Mouse (Mus musculus) left cerebral cortex, adult 18-20 months (tissue): Measurements from ENCODE around the gene Pacs2. TPM values are rescaled to one million over a fixed set of nuclear protein-coding genes. Genes with fewer than 3 reads are reported as not detected.

Experiments
- DNase-seq, 2 experiments: peaks; one replicate each; pipeline ENCODE4 v3.0.0; 2021 to 2022; ENCODE audit warnings: low spot score in 2 of 2, mixed read lengths in 1 of 2
- total RNA-seq, 2 experiments: library from RNA; stranded (reverse); gene quantifications; 2 replicates each; pipeline ENCODE4 v1.2.3; 2021

The Pacs2 gene
- total RNA-seq, 2 experiments from 2014 or later: 58.7 to 60.8 TPM

DNA sequence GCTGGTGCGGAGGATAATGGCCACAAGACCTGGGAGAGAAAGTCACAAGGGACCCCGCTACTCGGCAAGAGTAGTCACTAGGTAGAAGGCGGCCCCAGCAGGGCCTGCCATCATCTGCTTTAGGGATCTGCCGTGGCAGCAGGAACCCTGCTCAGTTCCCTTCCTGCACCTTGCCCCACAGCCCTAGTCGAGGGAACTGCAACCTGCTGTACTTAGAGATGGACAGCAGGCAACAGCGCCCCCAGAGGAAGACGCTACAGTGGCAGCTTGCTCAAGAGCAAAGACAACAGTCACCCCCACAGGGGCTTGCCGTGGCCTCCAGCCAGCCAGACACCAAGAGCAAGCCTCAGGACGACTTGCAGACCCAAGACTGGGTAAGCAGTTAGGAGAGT, 60.8 kb downstream of the Pacs2 start:
- peak; percentile 86 to 89 for DNase-seq

DNA sequence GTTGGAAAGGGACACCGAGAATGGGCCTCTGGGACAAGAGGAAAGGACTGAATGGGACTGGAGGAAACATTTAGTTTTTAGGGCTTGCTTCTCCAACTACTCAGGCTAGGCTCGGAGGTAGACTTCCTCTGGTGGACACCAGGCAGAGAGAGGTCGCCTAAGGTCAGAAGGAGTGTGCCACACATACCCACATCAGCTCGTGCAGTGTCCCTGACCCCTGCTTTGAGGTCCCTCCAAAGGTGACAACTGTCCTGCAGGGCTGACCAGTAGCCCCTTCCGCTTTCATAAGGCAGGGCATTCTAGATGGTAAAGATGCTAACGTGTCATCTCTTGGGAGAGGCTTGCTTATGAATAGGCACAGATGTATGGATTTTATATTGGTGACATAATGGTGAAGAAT, 61.2 kb downstream of the Pacs2 start:
- DNase-seq: no peak

DNA sequence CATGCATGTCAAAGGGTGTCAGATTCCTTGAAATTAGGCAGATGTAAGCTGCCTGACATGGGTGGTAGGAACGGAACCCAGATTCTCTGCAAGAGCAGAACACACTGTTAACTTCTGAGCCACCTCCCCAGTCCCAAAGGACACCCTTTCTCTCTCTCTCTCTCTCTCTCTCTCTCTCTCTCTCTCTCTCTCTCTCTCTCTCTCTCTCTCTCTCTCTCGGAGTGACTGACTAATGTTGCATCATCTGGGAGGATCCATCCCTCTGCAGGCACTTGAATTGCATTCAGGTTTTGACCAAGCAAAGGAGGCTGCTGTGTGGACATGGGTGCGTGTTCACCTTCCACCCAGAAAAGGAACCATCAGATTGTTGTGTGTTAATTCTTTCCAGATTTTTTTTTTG, 73.0 kb downstream of the Pacs2 start:
- DNase-seq: no peak

DNA sequence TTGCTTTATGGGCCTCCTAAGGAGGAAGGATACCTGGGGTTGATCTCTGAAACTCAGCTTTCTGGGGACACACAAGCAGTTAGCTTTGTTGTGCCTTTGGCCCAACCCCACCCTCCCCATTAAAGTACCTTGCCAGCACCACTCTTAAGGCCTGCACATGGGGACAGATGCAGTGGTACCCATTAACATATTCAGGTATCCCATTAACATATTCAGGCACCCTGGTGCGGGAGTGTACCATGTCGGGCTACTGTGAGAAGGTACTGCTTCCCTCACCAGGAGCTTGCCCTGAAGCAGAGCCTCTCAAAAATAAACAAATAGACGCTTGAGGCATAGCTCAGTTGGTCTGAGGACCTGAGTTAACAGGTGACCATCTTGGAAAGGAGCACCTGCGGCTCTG, 73.7 kb downstream of the Pacs2 start:
- DNase-seq: no peak

DNA sequence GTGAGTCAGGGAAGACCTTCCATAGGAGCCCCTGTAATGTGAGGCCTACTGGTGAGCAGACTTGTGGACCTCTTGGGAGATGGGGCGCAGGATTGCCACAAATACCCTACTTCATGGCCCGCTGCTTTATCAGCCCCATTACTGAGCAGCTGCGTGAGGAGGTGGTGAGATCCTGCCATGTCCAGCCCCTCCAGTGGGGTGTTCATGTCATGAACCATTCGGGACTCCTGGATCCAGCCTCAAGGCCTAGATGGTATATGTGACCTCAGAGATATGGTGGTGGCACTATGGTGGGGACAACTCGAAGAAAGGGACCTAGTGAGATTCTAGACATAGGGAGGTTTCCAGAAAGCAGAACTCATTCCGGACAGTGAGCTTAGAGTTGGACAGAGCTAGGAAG, 74.8 kb downstream of the Pacs2 start:
- DNase-seq: no peak

DNA sequence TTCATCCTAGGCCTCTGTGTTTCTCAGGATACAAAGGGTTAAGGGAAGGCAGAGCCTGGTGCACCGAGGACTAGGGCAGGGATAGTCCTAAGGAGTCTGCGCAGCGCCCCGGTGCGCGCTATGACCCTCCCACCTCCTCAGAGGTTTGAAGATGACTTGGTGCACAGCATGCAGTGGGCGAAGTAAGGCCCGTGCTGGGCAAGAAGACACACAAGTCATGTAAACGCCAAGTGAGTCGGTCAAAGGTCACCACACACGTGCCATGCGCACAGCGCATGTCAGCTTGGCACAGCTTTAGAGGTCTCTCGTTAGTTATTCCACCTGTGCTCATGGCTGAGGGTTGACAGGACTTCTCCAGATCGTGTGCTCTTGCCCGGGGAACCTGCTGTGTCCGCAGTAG, 75.7 kb downstream of the Pacs2 start:
- DNase-seq: no peak

DNA sequence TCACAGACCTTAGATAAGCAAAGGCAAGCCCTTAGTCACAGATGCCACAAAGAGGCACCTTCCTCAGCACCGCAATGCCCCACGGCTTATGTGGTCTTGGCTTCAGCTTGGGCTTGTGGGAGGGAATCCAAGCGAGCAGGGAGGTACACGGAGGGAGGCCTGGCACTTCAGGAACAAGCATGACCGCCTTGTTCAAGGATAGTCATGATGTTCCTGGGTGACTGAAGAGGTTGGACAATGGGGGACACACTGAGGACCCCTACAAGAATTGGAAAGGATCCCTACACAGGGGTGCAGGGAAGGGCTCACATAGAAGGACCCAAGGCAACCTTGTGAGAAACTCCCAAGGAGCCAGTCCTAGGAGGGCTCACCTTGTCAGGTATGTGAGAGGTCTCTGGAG, 82.7 kb downstream of the Pacs2 start:
- no peak for DNase-seq

DNA sequence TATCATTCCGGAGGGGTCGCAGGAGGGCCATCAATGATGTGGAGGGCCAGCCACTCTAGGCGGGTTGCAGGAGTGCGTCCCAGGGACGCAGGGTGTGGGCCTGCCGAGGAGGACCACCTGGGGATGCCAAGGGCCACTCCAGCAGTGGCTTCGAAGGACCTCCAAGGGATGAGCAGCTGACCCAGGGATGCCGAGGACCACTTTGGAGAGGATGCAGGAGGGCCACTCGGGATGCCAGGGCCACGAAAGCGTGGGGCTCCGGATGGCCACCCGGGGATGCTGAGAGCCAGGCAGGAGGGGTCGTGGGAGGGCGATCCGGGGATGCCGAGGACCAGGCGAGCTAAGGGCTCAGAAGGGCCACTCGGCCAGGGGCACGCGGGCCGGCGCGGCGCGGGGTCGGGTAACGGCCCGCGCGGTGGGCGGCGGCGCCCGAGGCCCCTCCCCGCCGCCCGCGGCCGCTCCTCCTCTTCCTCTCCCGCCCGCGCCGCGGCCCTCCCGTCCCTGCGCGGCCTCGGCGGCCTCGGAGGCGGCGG, 83.5 kb downstream of the Pacs2 start, which contains the start of gene Mta1:
Gene Mta1, plus strand, starts transcription at position 530 of the 533 bp plus-strand sequence.
- DNase-seq: peak in 1 of 2 experiments; percentile 51

DNA sequence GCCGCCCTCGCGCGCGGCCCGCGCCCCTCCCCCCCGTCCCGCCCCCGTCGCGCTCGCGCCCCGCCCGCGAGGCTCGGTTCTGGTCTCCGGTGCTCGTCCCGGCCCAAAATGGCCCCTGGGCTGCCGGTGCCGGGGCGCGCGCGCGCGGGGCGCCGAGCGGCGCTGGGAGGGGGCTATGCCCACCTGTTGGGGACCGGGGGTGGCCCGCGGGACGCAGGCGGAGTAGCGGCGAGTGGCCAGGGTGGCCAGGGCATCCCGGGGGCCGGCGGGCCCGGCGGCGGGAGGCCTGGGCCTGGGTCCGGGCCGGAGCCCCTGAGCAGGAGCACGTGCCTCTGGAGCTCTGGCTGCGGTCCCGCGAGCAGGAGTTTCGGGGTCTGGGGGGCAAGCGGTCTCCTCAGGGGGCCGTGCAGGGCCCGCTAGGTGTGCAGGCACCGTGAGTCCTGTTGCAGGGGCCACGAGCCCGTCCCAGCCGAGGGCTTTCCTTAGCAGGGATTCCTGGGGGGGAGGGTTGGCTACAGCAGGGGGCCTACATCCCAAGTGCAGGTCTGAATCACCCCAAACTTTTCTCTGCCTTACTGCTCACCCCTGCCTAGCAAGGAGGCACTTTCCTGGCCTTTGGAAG, 84.3 kb downstream of the Pacs2 start:
- no peak for DNase-seq

DNA sequence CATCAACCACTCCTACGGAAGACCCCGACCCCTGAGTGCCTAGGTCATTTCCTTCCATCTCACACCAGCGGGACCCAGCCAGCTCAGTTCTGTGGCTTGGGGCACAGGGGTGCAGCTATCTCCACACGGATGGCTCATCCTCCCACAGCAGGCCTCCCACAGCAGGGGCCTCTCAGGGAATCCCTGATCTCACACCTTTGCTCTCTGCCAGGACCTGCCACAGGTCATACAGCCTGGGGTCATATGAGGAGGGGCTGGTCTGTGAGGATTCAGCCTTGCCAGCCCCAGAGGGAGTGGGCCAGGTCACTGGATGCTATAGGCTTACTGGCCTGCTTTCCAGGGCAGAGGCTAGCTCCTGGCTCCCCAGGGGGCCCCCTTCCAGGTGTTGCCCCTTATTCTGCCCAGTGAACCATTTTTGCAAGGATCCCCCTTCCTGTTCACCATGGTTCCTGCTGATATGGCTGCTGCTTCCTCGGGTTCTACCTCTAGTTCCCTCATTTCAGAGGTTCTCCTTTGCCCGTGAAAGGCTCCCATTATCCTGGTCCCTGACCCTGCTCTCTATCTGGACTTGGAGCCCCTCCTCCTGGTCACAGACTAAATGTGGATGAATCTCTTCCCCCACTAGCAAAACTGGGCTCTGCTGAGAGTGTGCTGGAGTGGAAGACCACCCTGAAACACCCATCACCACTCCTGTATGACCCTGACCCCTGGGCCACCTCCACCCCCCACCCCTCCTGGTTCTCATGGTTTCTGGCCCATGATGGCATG, 85.3 kb downstream of the Pacs2 start:
- DNase-seq: no peak

DNA sequence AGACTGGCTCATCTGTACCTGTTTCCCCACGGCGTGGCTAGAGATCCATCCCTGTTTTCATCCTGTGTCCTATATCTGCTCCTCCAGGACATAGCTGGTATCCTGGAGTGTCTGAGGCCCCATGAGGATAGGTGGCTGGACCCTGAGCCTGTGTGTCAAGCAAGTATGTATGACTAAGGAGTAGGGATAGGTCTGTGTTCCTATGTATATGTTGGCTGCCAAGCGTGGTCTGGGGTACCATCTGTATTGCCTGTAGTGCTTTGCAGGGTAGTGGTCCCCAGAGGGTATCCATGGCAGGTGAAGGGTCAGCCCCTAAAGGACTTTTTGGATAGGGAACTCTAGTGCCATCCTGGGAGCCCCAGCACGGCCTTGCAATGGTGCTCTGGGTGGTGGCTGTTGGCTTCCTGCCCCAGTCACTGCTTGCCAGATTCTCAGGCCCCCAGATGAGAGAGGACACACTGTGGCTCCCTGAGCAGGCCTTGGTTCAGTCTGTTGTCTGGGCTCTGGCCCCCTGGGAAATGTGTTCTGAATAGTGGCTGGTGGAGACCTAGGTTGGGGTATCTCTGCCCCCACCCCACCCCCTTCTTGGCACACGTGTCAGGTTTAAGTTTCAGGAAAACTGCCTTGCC, 86.3 kb downstream of the Pacs2 start:
- DNase-seq: no peak

DNA sequence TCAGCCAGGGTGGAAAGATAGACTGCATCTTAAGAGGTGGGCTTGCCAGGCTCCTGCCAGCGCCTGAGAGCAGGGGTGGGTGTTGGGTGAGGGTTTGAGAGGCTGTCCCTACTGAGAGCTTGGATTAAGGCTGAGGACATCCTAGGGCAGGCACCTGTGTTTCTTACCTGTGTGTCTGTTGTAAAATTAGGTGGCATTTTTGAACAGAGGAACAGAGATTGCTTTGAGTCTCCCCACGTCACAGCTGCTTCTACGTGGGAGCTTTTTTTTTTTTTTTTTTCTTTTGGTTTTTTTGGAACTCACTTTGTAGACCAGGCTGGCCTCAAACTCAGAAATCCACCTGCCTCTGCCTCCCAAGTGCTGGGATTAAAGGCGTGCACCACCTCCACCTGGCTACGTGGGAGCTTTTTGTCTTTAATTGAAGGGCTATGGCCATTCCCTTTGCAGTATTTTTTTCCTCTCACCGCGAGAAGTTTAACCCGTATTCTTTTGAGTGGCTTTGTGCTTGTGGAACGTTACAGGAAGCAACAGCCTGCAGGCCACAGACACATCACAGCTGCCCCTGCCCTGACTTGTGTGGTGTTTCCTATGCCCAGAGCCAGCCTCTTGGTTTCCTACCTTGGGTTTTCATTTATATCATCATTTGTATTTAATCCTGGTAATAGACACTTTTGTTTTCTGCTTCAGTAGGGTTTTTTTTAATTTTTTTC, 87.1 kb downstream of the Pacs2 start:
- no peak for DNase-seq

DNA sequence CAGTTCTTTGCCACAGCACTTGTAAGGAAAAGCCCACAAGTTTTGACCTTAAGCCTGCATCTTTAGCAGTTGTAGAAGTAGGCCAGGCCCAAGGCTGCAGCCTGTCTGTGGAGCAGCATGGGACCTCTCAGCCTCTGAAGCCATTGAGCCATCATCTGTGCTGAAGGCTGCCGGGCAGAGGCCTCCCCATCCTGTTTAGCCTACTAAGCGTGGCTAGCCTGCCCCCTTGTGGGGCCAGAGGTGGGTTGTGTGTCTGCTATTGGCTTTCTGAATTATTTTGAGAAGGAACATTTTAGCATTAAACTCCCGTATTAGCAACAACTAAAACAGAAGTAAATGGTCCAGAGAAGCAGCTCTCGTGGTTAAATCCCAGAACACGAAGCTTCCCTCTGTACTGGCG, 88.2 kb downstream of the Pacs2 start:
- peak; percentile 51 to 59 for DNase-seq

DNA sequence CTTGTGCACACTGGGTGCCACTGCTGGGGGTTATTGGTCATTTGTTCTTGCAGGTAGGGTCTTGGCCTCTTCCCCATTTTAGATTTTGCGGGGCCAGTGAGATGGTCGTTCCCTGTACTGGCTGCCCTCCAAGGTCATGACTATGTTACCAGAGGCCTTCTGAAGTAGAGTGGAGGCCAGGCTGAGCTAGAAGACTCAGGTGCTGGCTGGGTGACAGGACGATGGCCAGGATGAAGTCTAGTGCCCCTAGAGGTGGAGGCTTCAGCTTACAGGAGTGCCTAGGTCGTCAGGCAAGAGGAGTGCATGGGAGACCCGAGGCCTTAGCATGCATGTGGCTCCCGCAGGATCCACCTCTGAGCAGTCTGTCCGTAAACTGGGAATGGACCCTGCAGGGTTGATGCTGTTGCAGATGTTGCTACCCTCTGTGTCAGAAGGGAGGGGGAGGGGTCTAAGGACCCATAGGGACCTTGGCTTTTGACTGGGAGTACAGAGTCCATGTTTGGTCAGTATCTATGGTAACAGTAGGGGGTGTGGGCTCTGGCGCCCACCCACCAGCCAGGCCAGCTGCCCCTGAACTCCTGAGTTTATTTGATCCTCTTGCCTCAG, 89.6 kb downstream of the Pacs2 start:
- no peak for DNase-seq

DNA sequence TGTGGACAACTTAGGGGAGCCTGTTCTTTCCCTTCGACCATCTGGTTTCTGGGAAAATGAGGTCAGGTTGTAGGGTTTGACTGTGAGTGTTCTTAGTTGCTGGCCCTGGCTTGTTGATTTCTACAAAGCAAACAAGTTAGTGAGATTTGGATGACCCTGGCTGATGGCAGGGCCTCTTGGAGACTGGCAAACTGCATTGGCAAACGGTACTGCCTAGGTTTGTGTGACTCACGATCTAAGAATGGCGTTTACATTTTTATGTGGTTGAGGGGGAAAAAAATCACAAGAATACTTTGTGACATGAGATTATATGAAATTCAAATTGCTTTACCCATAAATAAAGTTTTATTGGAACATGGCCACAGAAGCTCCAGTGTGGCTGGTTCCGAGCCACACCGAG, 92.1 kb downstream of the Pacs2 start:
- no peak for DNase-seq

DNA sequence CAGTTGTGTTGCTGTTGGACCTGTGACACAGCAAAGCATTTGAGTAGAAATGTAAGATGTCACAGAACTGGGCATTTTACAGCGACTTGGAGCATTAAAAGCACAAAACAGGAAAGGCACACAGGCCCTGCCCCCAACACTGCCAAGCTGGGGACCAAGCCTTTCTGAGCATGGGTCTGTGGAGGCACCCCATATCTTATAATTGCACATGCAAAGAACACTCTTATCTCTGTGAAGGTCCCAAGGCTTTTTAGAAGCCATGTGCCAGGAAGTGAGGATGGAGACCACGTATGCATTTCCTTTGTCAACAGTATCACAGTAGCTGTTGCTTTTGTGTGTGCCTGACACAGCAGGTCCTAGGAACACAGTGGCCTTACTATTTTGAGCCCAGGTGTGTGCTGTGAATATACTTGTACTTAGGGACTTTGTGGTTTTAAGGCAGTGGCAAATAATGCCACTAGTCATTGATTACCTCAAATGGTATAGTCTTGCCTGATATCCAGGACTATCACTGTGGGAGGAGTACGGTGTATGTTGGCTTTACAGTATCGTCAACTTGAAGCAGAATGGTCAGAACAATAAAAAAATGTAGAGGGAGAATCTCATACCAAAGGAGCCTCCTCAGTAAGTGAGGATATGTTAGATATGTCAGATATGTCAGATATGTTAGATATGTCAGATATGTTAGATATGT, 93.3 kb downstream of the Pacs2 start:
- DNase-seq: no peak

DNA sequence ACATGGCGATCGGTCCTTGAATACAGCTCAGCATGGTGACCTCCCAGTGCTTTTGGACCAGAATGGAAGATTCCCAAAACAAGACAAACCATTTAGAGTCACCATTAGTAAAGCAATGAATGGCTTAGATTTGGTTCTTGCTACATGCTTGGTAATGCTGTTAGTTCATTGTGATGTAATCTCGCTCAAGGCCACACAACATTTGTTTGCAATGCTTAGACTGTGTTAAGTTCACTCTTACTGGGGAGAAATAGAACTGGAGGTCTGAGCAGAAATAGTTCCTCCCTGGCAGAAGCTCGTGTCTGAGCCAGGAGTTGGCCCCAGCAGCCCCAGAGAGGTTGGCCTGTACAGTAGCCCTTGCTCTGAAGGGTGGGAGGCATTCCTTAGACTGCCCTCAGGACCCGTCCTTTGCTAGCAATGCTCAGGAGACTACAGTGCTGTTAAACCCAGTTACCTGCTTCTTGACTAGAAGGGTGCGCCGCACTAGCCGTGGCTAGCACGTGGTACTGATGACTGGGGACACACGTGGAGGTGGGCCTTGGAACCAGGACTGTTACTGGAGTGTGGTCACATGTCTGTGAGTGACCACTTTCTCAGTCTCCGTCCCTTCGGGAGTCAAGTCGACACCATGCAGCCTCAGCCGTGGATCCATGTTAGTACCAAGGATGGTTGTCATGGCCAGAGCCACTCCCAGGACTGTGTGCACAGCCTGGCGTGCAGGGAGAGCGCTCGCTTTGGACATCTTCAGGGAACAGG, 94.4 kb downstream of the Pacs2 start:
- DNase-seq: no peak

DNA sequence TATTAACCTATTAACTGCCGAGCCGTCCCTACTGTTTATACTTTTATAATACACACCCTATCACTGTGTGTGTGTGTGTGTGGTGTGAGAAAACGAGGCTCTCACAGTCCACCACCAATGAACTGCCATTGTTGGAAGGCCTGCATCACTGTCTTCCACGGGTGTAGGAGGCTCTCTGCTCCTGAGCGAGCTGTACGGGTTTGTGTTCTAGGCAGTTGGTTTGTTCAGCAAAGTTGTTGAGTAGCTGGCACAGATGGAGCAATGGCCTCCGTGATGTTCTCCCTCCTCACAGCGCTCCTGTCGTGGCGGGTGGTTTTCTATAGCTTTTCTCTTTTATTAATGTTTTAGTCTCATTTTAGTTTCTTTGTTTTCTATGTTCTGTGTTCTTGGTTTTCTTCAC, 95.5 kb downstream of the Pacs2 start:
- peak in 1 of 2 experiments; percentile 19 for DNase-seq

DNA sequence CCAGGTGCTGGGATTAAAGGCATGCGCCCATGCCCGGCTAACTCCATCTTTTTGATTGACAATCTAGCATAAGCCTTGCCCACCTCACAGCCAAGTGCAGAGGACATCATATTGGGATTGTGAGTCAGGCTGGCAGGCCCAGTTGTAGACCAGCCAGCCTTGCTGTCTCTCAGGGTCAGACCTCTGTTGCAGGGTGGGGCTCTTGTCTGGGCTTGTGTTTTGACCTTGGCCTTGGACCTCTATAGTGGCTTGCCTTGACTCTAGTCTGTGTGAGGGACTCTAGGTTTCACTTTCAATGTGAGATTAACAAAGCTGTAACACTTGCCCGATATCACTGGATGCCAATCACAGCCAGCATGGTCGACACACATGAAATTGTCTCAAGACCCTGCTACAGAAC, 99.8 kb downstream of the Pacs2 start:
- DNase-seq: no peak
